Mouse (Mus musculus): ENCODE data around the gene Scn8a.

Scn8a gene

GRCm38 (mm10) chr15:100873155-100873554, 3.5 kb downstream of the Scn8a start:
- in situ Hi-C loops (cut with MboI, MseI): no loop called here

- in situ Hi-C loops (cut with MboI, MseI): no loop called here
Measured at GRCm38 (mm10) chr15:100879073-100879472, 9.4 kb downstream of the Scn8a start.

GRCm38 (mm10) chr15:100881385-100881784, 11.7 kb downstream of the Scn8a start:
- in situ Hi-C loops (cut with MboI, MseI): no loop called here

- in situ Hi-C loops (cut with MboI, MseI): no loop called here
Measured at GRCm38 (mm10) chr15:100884481-100884880, 14.8 kb downstream of the Scn8a start.

- in situ Hi-C loops (cut with MboI, MseI): no loop called here
Measured at GRCm38 (mm10) chr15:100891962-100892361, 22.3 kb downstream of the Scn8a start.

- in situ Hi-C loops (cut with MboI, MseI): no loop called here
Measured at GRCm38 (mm10) chr15:100896502-100896901, 26.8 kb downstream of the Scn8a start.

- in situ Hi-C loops (cut with MboI, MseI): no loop called here
Measured at GRCm38 (mm10) chr15:100903811-100904210, 34.2 kb downstream of the Scn8a start.

GRCm38 (mm10) chr15:100905006-100905405, 35.3 kb downstream of the Scn8a start:
- in situ Hi-C loops (cut with MboI, MseI): no loop called here

- in situ Hi-C loops (cut with MboI, MseI): no loop called here
Measured at GRCm38 (mm10) chr15:100905751-100906150, 36.1 kb downstream of the Scn8a start.

- in situ Hi-C loops (cut with MboI, MseI): no loop called here
Measured at GRCm38 (mm10) chr15:100908817-100909216, 39.2 kb downstream of the Scn8a start.

- in situ Hi-C loops (cut with MboI, MseI): no loop called here
Measured at GRCm38 (mm10) chr15:100909734-100910163, 40.1 kb downstream of the Scn8a start.

- in situ Hi-C loops (cut with MboI, MseI): no loop called here
Measured at GRCm38 (mm10) chr15:100910381-100910841, 40.8 kb downstream of the Scn8a start.

- in situ Hi-C loops (cut with MboI, MseI): no loop called here
Measured at GRCm38 (mm10) chr15:100912676-100913266, 43.1 kb downstream of the Scn8a start.

GRCm38 (mm10) chr15:100914734-100915242, 45.1 kb downstream of the Scn8a start:
- in situ Hi-C loops (cut with MboI, MseI): no loop called here

- in situ Hi-C loops (cut with MboI, MseI): no loop called here
Measured at GRCm38 (mm10) chr15:100918046-100918445, 48.4 kb downstream of the Scn8a start.

GRCm38 (mm10) chr15:100922210-100922609, 52.6 kb downstream of the Scn8a start:
- in situ Hi-C loops (cut with MboI, MseI): no loop called here

GRCm38 (mm10) chr15:100923476-100923875, 53.8 kb downstream of the Scn8a start:
- in situ Hi-C loops (cut with MboI, MseI): no loop called here

- in situ Hi-C loops (cut with MboI, MseI): no loop called here
Measured at GRCm38 (mm10) chr15:100924941-100925340, 55.3 kb downstream of the Scn8a start.

GRCm38 (mm10) chr15:100930477-100930876, 60.8 kb downstream of the Scn8a start:
- in situ Hi-C loops (cut with MboI, MseI): no loop called here

GRCm38 (mm10) chr15:100936176-100936575, 66.5 kb downstream of the Scn8a start:
- in situ Hi-C loops (cut with MboI, MseI): no loop called here

GRCm38 (mm10) chr15:100948383-100948782, 78.7 kb downstream of the Scn8a start:
- in situ Hi-C loops (cut with MboI, MseI): loop anchor here (5.0 to 10.0 kb wide), 2 partner anchors 49 to 1216 kb away; no protein-coding TSS in a partner anchor

GRCm38 (mm10) chr15:100949169-100949568, 79.5 kb downstream of the Scn8a start:
- in situ Hi-C loops (cut with MboI, MseI): loop anchor here (5.0 to 10.0 kb wide), 2 partner anchors 48 to 1216 kb away; no protein-coding TSS in a partner anchor

GRCm38 (mm10) chr15:100951491-100951890, 81.8 kb downstream of the Scn8a start:
- in situ Hi-C loops (cut with MboI, MseI): no loop called here
